Mouse (Mus musculus) ES-E14 (cell line): ENCODE measurements around the gene Acss3.

Experiments
- CHD2 ChIP-seq: IDR thresholded peaks from 2 replicates; pipeline ENCODE4 v1.6.1; 2014; ENCODE audit warnings: mild to moderate bottlenecking, low read depth, low read length, inconsistent platforms
- ZNF384 ChIP-seq: IDR thresholded peaks from 2 replicates; pipeline ENCODE4 v1.6.1; 2012; ENCODE audit warnings: low read depth, low read length, inconsistent platforms

GRCm38 (mm10) chr10:107039211-107039610 lies 84.3 kb downstream of the Acss3 start:
- no peak for TF ChIP-seq CHD2
- no peak for TF ChIP-seq ZNF384
